Mouse (Mus musculus) kidney, adult 18-20 months (tissue): ENCODE results near the gene Nutf2.
A peak's percentile ranks its signal among the peaks of the same experiment; 100 is the strongest.
"Not testable (repeated sequence)": the region's sequence is repeated elsewhere in the genome, so short reads cannot be mapped to it uniquely, and the experiment has no call there.

Experiments used
- DNase-seq: peaks from one replicate; pipeline ENCODE4 v3.0.0; 2021

Nutf2 gene

GRCm38 (mm10) chr8:105860143-105860981, at the start of gene Nutf2:
TSS of gene Nutf2 (plus strand) at chr8:105860580.
- peak; percentile 92 for DNase-seq

- DNase-seq: no peak
Measured at GRCm38 (mm10) chr8:105811061-105811460, 49.3 kb upstream of the Nutf2 start.

- DNase-seq: no peak
Measured at GRCm38 (mm10) chr8:105811543-105811942, 48.8 kb upstream of the Nutf2 start.

GRCm38 (mm10) chr8:105812511-105812910, 47.9 kb upstream of the Nutf2 start:
- no peak for DNase-seq

- DNase-seq: no peak
Measured at GRCm38 (mm10) chr8:105813241-105813640, 47.1 kb upstream of the Nutf2 start.

GRCm38 (mm10) chr8:105819659-105820058, 40.7 kb upstream of the Nutf2 start:
- no peak for DNase-seq

GRCm38 (mm10) chr8:105820925-105821324, 39.5 kb upstream of the Nutf2 start:
- no peak for DNase-seq

GRCm38 (mm10) chr8:105825506-105825905, 34.9 kb upstream of the Nutf2 start:
- no peak for DNase-seq

GRCm38 (mm10) chr8:105826379-105826778, 34.0 kb upstream of the Nutf2 start:
- peak; percentile 35 for DNase-seq

- DNase-seq: peak; percentile 94
Measured at GRCm38 (mm10) chr8:105826861-105827848, 33.2 kb upstream of the Nutf2 start, which contains the start of the genes Ranbp10 and Tsnaxip1. TSS of gene Ranbp10 (minus strand) at chr8:105827350. TSS of gene Tsnaxip1 (plus strand) at chr8:105827731.

- not testable (repeated sequence) for DNase-seq
Measured at GRCm38 (mm10) chr8:105833740-105834139, 26.6 kb upstream of the Nutf2 start.

- peak; percentile 84 for DNase-seq
Measured at GRCm38 (mm10) chr8:105835318-105835717, 25.1 kb upstream of the Nutf2 start.

GRCm38 (mm10) chr8:105836991-105837390, 23.4 kb upstream of the Nutf2 start:
- DNase-seq: no peak

- no peak for DNase-seq
Measured at GRCm38 (mm10) chr8:105839209-105839608, 21.2 kb upstream of the Nutf2 start.

GRCm38 (mm10) chr8:105846678-105847077, 13.7 kb upstream of the Nutf2 start:
- DNase-seq: no peak

- no peak for DNase-seq
Measured at GRCm38 (mm10) chr8:105850014-105850413, 10.4 kb upstream of the Nutf2 start.

GRCm38 (mm10) chr8:105850611-105851010, 9.8 kb upstream of the Nutf2 start:
- no peak for DNase-seq

GRCm38 (mm10) chr8:105851651-105852143, 8.7 kb upstream of the Nutf2 start:
- peak; percentile 89 for DNase-seq

- peak; percentile 21 for DNase-seq
Measured at GRCm38 (mm10) chr8:105852146-105852729, 8.1 kb upstream of the Nutf2 start.

GRCm38 (mm10) chr8:105853178-105853577, 7.2 kb upstream of the Nutf2 start, which contains the start of gene Cenpt:
TSS of gene Cenpt (minus strand) at chr8:105853278.
- no peak for DNase-seq

GRCm38 (mm10) chr8:105854303-105854702, 6.1 kb upstream of the Nutf2 start:
- no peak for DNase-seq

- peak; percentile 96 for DNase-seq
Measured at GRCm38 (mm10) chr8:105854715-105855216, 5.6 kb upstream of the Nutf2 start, which contains the start of gene Thap11. TSS of gene Thap11 (plus strand) at chr8:105855132.
